Mouse (Mus musculus) heart, adult 2 months (tissue): ENCODE measurements around the gene Rph3a. TPM values are rescaled to one million over a fixed set of nuclear protein-coding genes. Genes with fewer than 3 reads are reported as not detected.

Source experiments
- DNase-seq, 2 experiments: peaks; one replicate each; pipeline ENCODE4 v3.0.0; 2021
- H3K27ac ChIP-seq: fragments of 200-600 bp; 2 replicates; pipeline ENCODE4 v1.8.1; 2022
- H3K27me3 ChIP-seq: fragments of 200-500 bp; 2 replicates; pipeline ENCODE4 v1.6.1; 2012; ENCODE audit warnings: mild to moderate bottlenecking, low read length, inconsistent platforms, mixed read lengths; ENCODE audit not compliant: control insufficient read depth, insufficient read depth
- H3K36me3 ChIP-seq: fragments of 200-500 bp; 2 replicates; pipeline ENCODE4 v1.6.1; 2012; ENCODE audit warnings: low read length, inconsistent platforms; ENCODE audit not compliant: control insufficient read depth, insufficient read depth
- H3K4me1 ChIP-seq: fragments of 200-500 bp; 2 replicates; pipeline ENCODE4 v1.6.1; 2011; ENCODE audit warnings: low read length; ENCODE audit not compliant: control insufficient read depth, insufficient read depth
- H3K4me3 ChIP-seq: fragments of 200-600 bp; 2 replicates; pipeline ENCODE4 v1.8.1; 2022
- H3K79me2 ChIP-seq: fragments of 200-500 bp; replicated peaks from 2 replicates; pipeline ENCODE4 v1.6.1; 2012; ENCODE audit warnings: mild to moderate bottlenecking, inconsistent platforms, low read length, moderate library complexity, mixed read lengths; ENCODE audit not compliant: control insufficient read depth, insufficient read depth
- H3K9ac ChIP-seq: fragments of 200-500 bp; 2 replicates; pipeline ENCODE4 v1.6.1; 2012; ENCODE audit warnings: low read depth, mild to moderate bottlenecking, control low read depth, inconsistent platforms, low read length, mixed read lengths
- CTCF ChIP-seq: fragments of 200-600 bp; IDR thresholded peaks from 2 replicates; pipeline ENCODE4 v1.8.1; 2022; ENCODE audit warnings: antibody characterized with exemption, mild to moderate bottlenecking, moderate library complexity
- EP300 ChIP-seq: fragments of 200-500 bp; IDR thresholded peaks from 2 replicates; pipeline ENCODE4 v1.6.1; 2011; ENCODE audit warnings: low read depth, low read length, control low read depth; ENCODE audit not compliant: insufficient read depth
- POLR2A ChIP-seq: fragments of 200-500 bp; IDR thresholded peaks from 2 replicates; pipeline ENCODE4 v1.6.1; 2011; ENCODE audit warnings: mild to moderate bottlenecking, low read depth, low read length, control low read depth; ENCODE audit not compliant: insufficient read depth
- WGBS: fragments of 180-500 bp; shearing (Covaris S2); methylation state at CpG from one replicate; pipeline ENCODE4 v1.1.7; 2018; 5-methylcytosine and 5-hydroxymethylcytosine counted together
- intact Hi-C: fragments of 180-260 bp; cut with DNase I; formaldehyde crosslinking; loops from one replicate; pipeline ENCODE4 v1.15.1; 2025
- polyA plus RNA-seq: library from polyadenylated mRNA; depleted of rRNA; stranded (reverse); fragments of >200 nt; gene quantifications from 2 replicates; pipeline ENCODE4 v1.2.3, GENCODE M21; 2012
- total RNA-seq, 2 experiments: library from RNA; stranded (reverse); gene quantifications; 2 replicates each; pipeline ENCODE4 v1.2.3; 2021

Rph3a gene
- total and polyA plus RNA-seq, 3 experiments: not detected

GRCm38 (mm10) chr5:120966156-120966555, 43.7 kb downstream of the Rph3a start:
- H3K27me3 ChIP-seq: no peaks in the 10 kb centered on the region
- no peak for DNase-seq
- H3K9ac ChIP-seq: no peak overlapping the region
- no peaks in the 10 kb centered on the region for H3K79me2 ChIP-seq
- no peak overlapping the region for H3K4me3 ChIP-seq
- H3K27ac ChIP-seq: no peak overlapping the region
- TF ChIP-seq EP300: no peak
- TF ChIP-seq POLR2A: no peak
- intact Hi-C loops: no loop called here
- WGBS: 84% methylated on average over 4 of the region's 4 CpGs
- no peaks in the 10 kb centered on the region for H3K4me1 ChIP-seq
- H3K36me3 ChIP-seq: no peaks in the 10 kb centered on the region

DNA sequence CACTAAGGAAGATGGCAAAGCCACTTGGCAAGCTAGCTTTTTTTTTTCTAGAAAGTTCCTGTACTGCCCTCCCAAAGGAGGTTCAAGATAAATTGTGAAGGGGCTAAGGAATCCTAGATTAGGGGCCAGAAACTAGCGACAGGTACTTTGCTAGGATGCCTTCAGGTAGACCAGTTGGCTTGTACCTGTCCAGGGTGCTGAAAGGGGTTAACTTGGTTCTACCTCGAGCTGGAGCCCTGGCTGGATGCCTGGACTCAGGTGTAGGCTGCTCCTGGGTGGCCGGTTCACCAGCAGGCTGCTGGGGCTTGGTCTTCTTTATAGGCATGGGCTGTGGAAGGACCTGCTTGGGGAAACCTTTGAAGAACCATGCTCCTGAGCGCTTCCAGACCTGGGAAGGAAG, 48.9 kb downstream of the Rph3a start:
- Histone ChIP-seq H3K4me1 (no peaks in the 10 kb centered on the region), H3K4me3 (no peak overlapping the region), H3K27ac (no peak overlapping the region), H3K9ac (no peak overlapping the region), H3K79me2 (no peaks in the 10 kb centered on the region), H3K36me3 (no peaks in the 10 kb centered on the region), H3K27me3 (no peaks in the 10 kb centered on the region; the same call in 1 of the 2 replicates)
- 50% methylated on average over 4 of the region's 4 CpGs for WGBS
- no peak for TF ChIP-seq CTCF
- no peak for DNase-seq
- intact Hi-C loops: no loop called here

DNA sequence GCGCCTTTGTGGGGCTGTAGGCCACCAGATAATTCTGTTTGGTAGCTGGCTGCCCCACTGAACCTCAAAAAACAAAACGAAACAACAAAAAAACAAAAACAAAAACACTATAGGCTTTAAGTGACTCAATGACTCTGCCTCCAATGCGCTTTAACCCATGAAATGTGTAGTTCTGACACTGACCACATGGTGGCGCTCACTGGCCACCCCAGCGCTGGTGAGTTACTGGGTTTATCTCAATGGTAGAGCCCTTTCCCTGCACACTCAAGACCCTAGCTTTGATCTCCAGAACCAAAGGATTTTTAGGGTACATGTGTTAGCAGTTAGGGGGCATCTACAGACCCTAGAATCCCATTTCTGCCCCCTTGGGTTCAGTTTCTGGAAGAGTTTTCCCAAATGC, 55.9 kb downstream of the Rph3a start:
- WGBS: 24% methylated on average over 5 of the region's 5 CpGs
- Histone ChIP-seq H3K27me3 (no peaks in the 10 kb centered on the region; the same call in 1 of the 2 replicates), H3K36me3 (no peaks in the 10 kb centered on the region), H3K4me3 (no peak overlapping the region), H3K9ac (no peak overlapping the region), H3K79me2 (no peaks in the 10 kb centered on the region), H3K4me1 (no peaks in the 10 kb centered on the region), H3K27ac (no peak overlapping the region)
- DNase-seq: no peak
- TF ChIP-seq CTCF (peak; percentile 62), EP300 (no peak), POLR2A (no peak)
- intact Hi-C loops: loop anchor here (10.0 kb wide), 1 partner anchor 231 kb away; no protein-coding TSS in a partner anchor

DNA sequence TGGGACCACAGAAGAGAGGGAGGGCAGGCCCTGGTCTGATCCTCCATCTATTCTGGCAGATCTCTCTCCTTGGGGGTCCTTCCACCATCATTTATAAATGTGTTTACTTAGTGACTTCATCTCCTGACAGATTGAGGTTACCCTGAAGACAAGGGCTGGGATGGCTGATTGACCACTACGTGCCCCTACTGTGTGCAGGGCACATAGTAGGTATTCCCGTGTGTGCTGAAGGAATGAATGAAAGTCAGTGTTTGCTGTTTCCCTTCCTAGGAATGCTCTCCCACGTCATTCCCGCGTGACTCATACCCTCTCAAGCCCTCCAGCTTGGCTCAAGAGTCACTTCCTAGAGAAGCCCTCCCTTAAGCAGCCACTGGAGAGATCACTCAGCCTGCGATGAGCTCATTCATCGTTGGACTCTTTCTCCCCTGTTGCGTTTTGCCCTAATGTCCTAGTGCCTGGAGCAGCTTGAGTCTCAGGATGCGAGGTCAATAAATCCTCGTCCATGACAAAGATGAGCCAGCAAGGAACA, 57.6 kb downstream of the Rph3a start:
- intact Hi-C loops: loop anchor here (10.0 kb wide), 1 partner anchor 232 kb away; no protein-coding TSS in a partner anchor
- Histone ChIP-seq H3K27ac (no peak overlapping the region), H3K4me1 (no peaks in the 10 kb centered on the region), H3K36me3 (no peaks in the 10 kb centered on the region), H3K9ac (no peak overlapping the region), H3K27me3 (no peaks in the 10 kb centered on the region; the same call in 1 of the 2 replicates), H3K4me3 (no peak overlapping the region), H3K79me2 (no peaks in the 10 kb centered on the region)
- DNase-seq: peak in 1 of 2 experiments; percentile 8
- 52% methylated on average over 10 of the region's 10 CpGs for WGBS
- no peak for TF ChIP-seq POLR2A
- no peak for TF ChIP-seq CTCF
- TF ChIP-seq EP300: no peak

- H3K4me1 ChIP-seq: no peaks in the 10 kb centered on the region
- no peaks in the 10 kb centered on the region for H3K79me2 ChIP-seq
- DNase-seq: no peak
- H3K4me3 ChIP-seq: no peak overlapping the region
- no peaks in the 10 kb centered on the region; the same call in 1 of the 2 replicates for H3K27me3 ChIP-seq
- intact Hi-C loops: no loop called here
- no peak for TF ChIP-seq EP300
- no peak for TF ChIP-seq CTCF
- no peak for TF ChIP-seq POLR2A
- no peak overlapping the region for H3K9ac ChIP-seq
- no peak overlapping the region for H3K27ac ChIP-seq
- no peaks in the 10 kb centered on the region for H3K36me3 ChIP-seq
- 57% methylated on average over 10 of the region's 10 CpGs for WGBS
Measured at GRCm38 (mm10) chr5:120942076-120942475, 67.8 kb downstream of the Rph3a start.

DNA sequence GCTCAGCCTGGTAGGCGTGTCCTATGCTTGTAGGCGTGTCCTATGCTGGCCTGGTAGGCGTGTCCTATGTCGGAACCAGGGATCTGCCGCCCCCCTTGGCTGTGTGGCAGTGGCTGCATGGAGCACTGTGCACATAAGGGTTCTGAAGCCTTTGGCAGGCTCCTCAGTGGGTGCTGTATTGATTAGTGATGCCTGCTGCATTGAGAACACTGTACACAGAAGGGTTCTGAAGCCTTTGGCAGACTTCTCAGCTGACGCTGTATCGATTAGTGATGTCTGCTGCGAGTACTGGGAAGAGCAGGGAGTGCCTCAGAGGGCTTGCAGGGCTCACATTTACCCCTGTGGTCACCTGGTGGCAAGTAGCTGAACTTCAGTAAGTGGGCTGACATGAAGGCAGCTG, 71.3 kb downstream of the Rph3a start:
- intact Hi-C loops: no loop called here
- no peaks in the 10 kb centered on the region for H3K79me2 ChIP-seq
- H3K36me3 ChIP-seq: no peaks in the 10 kb centered on the region
- no peak for DNase-seq
- no peak overlapping the region for H3K4me3 ChIP-seq
- no peak overlapping the region for H3K9ac ChIP-seq
- no peak overlapping the region for H3K27ac ChIP-seq
- 29% methylated on average over 8 of the region's 8 CpGs for WGBS
- H3K27me3 ChIP-seq: no peaks in the 10 kb centered on the region; the same call in 1 of the 2 replicates
- TF ChIP-seq EP300 (no peak), POLR2A (no peak), CTCF (no peak)
- no peaks in the 10 kb centered on the region for H3K4me1 ChIP-seq
